Mouse (Mus musculus) ES-E14 (cell line): ENCODE data around the gene Slc6a17.

Experiments used
- CHD2 ChIP-seq: IDR thresholded peaks from 2 replicates; pipeline ENCODE4 v1.6.1; 2014; ENCODE audit warnings: mild to moderate bottlenecking, low read depth, low read length, inconsistent platforms
- MAFK ChIP-seq: IDR thresholded peaks from 2 replicates; pipeline ENCODE4 v1.6.1; 2014; ENCODE audit warnings: mild to moderate bottlenecking, low read depth, low read length, inconsistent platforms; ENCODE audit not compliant: insufficient read depth
- ZC3H11A ChIP-seq: IDR thresholded peaks from 2 replicates; pipeline ENCODE4 v1.6.1; 2012; ENCODE audit warnings: low read depth, mild to moderate bottlenecking, inconsistent platforms, low read length, borderline replicate concordance

GRCm38 (mm10) chr3:107517631-107518108 is at the start of gene Slc6a17:
- no peak for TF ChIP-seq MAFK
- no peak for TF ChIP-seq CHD2
- no peak for TF ChIP-seq ZC3H11A
